Mouse (Mus musculus): ENCODE data around the gene Pced1b. TPM values are rescaled to one million over a fixed set of nuclear protein-coding genes. Genes with fewer than 3 reads are reported as not detected.
"Not testable (repeated sequence)": the region's sequence is repeated elsewhere in the genome, so short reads cannot be mapped to it uniquely, and the experiment has no call there.

The Pced1b gene
- 3.4 and 3.8 TPM in 2 replicates for polyA plus RNA-seq (2015; fragmentation: Nextera tagmentation; extraction: Ambion mirVana)

DNA sequence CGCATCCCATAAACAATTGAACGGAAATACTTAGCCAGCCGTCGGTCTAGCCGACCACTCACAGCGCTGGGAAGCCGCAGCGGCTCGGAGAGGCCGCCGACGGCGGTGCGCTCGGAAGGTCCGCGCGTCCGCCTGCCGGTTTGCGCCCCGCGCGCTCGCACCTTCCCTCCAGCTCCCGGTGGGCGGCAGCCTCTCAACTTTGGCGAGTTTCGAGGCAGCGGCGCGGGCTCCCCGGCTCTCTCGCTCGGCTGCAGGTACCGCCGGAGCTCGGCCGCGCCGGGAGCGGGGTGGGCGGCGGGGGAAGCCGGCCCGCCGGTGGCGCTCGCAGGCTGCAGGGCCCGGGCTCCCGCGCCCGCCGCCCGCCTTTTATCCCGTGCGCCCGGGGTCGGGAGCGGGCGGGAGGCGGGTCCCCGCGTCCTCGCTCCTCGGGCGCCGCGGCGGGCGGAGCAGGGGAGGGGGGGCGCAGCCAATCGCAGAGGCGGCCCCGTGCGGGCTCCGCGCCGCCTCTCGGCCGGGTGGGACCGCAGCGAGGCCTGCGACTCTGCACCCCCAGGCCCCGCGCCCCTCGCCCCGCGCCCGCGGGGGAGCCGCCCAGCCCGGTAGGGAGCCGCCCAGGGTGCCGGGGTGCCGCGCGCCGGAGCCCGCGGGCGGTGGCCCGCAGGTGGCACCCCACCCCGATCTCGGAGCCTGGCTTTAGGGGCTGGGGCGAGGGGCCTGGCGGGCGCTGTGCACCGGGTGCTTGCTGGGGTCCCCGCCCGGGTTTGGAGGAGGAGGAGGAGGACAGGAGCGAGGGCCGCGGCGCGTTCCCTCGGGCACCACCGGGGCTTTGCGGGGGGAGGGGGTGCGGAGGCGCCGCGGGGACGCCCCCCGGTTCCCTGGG, at the start of gene Pced1b, which contains the start of gene Amigo2:
Gene Pced1b (plus strand): TSS at position 197 of the 880 bp plus-strand sequence.
Gene Amigo2 (minus strand): TSS at position 377 of the 880 bp plus-strand sequence.
- Histone ChIP-seq H3K36me3 (ENCODE audit: control insufficient read depth, insufficient read depth) (no peaks in the 10 kb centered on the region), H3K27ac (ENCODE audit: low read length) (peak within 1 kb of the TSS; percentile 67), H3K27me3 (ENCODE audit: control insufficient read depth, insufficient read depth, low read depth, low read length) (peaks cover 38% of the 10 kb centered on the region), H3K4me3 (ENCODE audit: low read depth, low read length) (peak within 1 kb of the TSS; percentile 67), H3K9ac (ENCODE audit: low read depth, low read length) (peak within 1 kb of the TSS; percentile 67), H3K4me1 (ENCODE audit: control insufficient read depth, low read depth, low read length) (peaks cover 2% of the 10 kb centered on the region; the same call in 1 of the 2 replicates), H3K4me2 (ENCODE audit: low read depth, low read length) (peak within 1 kb of the TSS; percentile 86), H3K9me3 (replicated peaks; ENCODE audit: control insufficient read depth, low read length) (no peaks in the 10 kb centered on the region)
- peak; percentile 78 for ATAC-seq (ENCODE audit: low read depth)
- under 1% methylated on average over 90 of the region's 125 CpGs for WGBS (ENCODE audit: insufficient replicate concordance)

DNA sequence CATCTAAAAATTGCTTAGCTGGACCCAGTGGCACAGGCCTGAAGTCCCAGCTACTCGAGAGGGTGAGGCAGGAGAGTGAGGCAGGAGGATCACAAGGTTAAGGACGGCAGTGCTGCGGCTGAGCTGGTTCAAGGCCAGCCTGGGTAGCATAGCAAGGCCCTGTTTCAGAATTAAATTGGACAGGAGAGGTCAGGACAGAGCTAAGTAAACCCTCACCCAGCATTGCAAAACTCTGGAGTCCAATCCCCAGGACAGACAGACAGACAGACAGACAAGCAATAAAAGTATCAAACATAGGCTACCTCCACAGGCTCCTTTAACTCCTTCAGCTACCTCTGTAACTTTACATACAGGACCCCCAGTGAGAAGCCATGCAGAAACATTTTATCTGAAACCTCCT, 42.0 kb upstream of the Pced1b start:
- WGBS (ENCODE audit: insufficient replicate concordance) = 47% methylated on average over 3 of the region's 3 CpGs
- Histone ChIP-seq H3K27me3 (ENCODE audit: control insufficient read depth, insufficient read depth, low read depth, low read length) (no peaks in the 10 kb centered on the region), H3K4me3 (ENCODE audit: low read depth, low read length) (no peak overlapping the region), H3K9ac (ENCODE audit: low read depth, low read length) (no peak overlapping the region), H3K36me3 (ENCODE audit: control insufficient read depth, insufficient read depth) (no peaks in the 10 kb centered on the region), H3K4me1 (ENCODE audit: control insufficient read depth, low read depth, low read length) (no peaks in the 10 kb centered on the region; the same call in 1 of the 2 replicates), H3K4me2 (ENCODE audit: low read depth, low read length) (no peak overlapping the region), H3K9me3 (replicated peaks; ENCODE audit: control insufficient read depth, low read length) (no peaks in the 10 kb centered on the region), H3K27ac (ENCODE audit: low read length) (no peak overlapping the region)
- no peak for ATAC-seq (ENCODE audit: low read depth)

DNA sequence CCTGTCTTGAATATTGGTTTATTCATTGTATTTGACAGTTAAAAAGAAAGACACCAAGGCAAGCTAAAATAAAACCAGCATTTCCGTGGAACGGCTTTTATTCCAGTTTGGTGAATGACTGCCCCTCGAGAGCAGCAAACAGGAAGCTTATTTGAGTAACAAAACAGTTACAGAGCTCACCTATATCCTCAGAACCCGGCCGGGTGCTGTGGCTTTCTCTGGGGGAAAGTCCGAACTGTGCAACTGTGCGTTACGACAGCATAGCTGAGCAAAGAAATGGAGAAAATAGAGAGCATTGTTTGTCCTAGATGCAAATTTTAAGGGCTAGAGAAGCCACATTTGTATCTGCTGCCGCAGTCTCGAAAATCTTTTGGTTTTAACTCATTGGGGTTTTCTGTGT, 41.1 kb upstream of the Pced1b start:
- H3K36me3 ChIP-seq (ENCODE audit: control insufficient read depth, insufficient read depth) = no peaks in the 10 kb centered on the region
- no peak overlapping the region for H3K9ac ChIP-seq (ENCODE audit: low read depth, low read length)
- no peak overlapping the region for H3K27ac ChIP-seq (ENCODE audit: low read length)
- H3K4me2 ChIP-seq (ENCODE audit: low read depth, low read length) = no peak overlapping the region
- no peaks in the 10 kb centered on the region for H3K27me3 ChIP-seq (ENCODE audit: control insufficient read depth, insufficient read depth, low read depth, low read length)
- H3K9me3 ChIP-seq (replicated peaks; ENCODE audit: control insufficient read depth, low read length) = no peaks in the 10 kb centered on the region
- WGBS (ENCODE audit: insufficient replicate concordance) = 58% methylated on average over 10 of the region's 10 CpGs
- H3K4me3 ChIP-seq (ENCODE audit: low read depth, low read length) = no peak overlapping the region
- no peaks in the 10 kb centered on the region; the same call in 1 of the 2 replicates for H3K4me1 ChIP-seq (ENCODE audit: control insufficient read depth, low read depth, low read length)
- ATAC-seq (ENCODE audit: low read depth) = peak; percentile 43; the same call in 1 of the 2 replicates

- H3K4me2 ChIP-seq (ENCODE audit: low read depth, low read length) = no peak overlapping the region
- no peaks in the 10 kb centered on the region for H3K27me3 ChIP-seq (ENCODE audit: control insufficient read depth, insufficient read depth, low read depth, low read length)
- no peak overlapping the region for H3K4me3 ChIP-seq (ENCODE audit: low read depth, low read length)
- no peaks in the 10 kb centered on the region for H3K9me3 ChIP-seq (replicated peaks; ENCODE audit: control insufficient read depth, low read length)
- H3K4me1 ChIP-seq (ENCODE audit: control insufficient read depth, low read depth, low read length) = no peaks in the 10 kb centered on the region; the same call in 1 of the 2 replicates
- H3K27ac ChIP-seq (ENCODE audit: low read length) = no peak overlapping the region
- WGBS (ENCODE audit: insufficient replicate concordance) = 81% methylated on average over 8 of the region's 8 CpGs
- ATAC-seq (ENCODE audit: low read depth) = no peak
- no peak overlapping the region for H3K9ac ChIP-seq (ENCODE audit: low read depth, low read length)
- H3K36me3 ChIP-seq (ENCODE audit: control insufficient read depth, insufficient read depth) = no peaks in the 10 kb centered on the region
These were observed 40.4 kb upstream of the Pced1b start for GRCm38 (mm10) chr15:97206506-97206905.

DNA sequence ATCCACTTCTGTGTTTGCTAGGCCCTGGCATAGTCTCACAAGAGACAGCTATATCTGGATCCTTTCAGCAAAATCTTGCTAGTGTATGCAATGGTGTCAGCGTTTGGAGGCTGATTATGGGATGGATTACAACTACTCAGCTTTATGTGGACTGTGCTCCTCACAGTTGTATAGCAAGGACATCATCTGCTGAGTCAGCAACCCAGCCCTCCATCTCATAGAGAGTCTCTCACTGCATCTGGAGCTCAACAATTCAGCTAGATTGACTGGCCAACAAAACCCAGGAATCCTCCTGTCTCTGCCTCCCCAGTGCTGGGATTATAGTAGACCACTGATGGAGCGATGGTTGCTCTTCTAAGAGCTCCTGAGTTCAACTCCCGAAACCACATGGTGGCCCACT, 37.2 kb upstream of the Pced1b start:
- ATAC-seq (ENCODE audit: low read depth); H3K4me1 ChIP-seq (ENCODE audit: control insufficient read depth, low read depth, low read length); H3K9ac ChIP-seq (ENCODE audit: low read depth, low read length); H3K27ac ChIP-seq (ENCODE audit: low read length); H3K9me3 ChIP-seq (replicated peaks; ENCODE audit: control insufficient read depth, low read length); H3K4me3 ChIP-seq (ENCODE audit: low read depth, low read length); H3K36me3 ChIP-seq (ENCODE audit: control insufficient read depth, insufficient read depth); H3K27me3 ChIP-seq (ENCODE audit: control insufficient read depth, insufficient read depth, low read depth, low read length); H3K4me2 ChIP-seq (ENCODE audit: low read depth, low read length): not testable (repeated sequence)
- WGBS (ENCODE audit: insufficient replicate concordance) = 60% methylated on average over 3 of the region's 3 CpGs

- no peaks in the 10 kb centered on the region for H3K36me3 ChIP-seq (ENCODE audit: control insufficient read depth, insufficient read depth)
- H3K9me3 ChIP-seq (replicated peaks; ENCODE audit: control insufficient read depth, low read length) = no peaks in the 10 kb centered on the region
- no peaks in the 10 kb centered on the region for H3K4me1 ChIP-seq (ENCODE audit: control insufficient read depth, low read depth, low read length)
- 29% methylated on average over 17 of the region's 17 CpGs for WGBS (ENCODE audit: insufficient replicate concordance)
- no peak overlapping the region for H3K4me2 ChIP-seq (ENCODE audit: low read depth, low read length)
- ATAC-seq (ENCODE audit: low read depth) = peak; percentile 54
- no peaks in the 10 kb centered on the region for H3K27me3 ChIP-seq (ENCODE audit: control insufficient read depth, insufficient read depth, low read depth, low read length)
- no peak overlapping the region for H3K9ac ChIP-seq (ENCODE audit: low read depth, low read length)
- H3K4me3 ChIP-seq (ENCODE audit: low read depth, low read length) = no peak overlapping the region
- peak overlapping the region; percentile 38; the same call in 1 of the 2 replicates for H3K27ac ChIP-seq (ENCODE audit: low read length)
These were observed 34.1 kb upstream of the Pced1b start for GRCm38 (mm10) chr15:97212501-97213477.

GRCm38 (mm10) chr15:97216843-97217242, 30.1 kb upstream of the Pced1b start:
- H3K27me3 ChIP-seq (ENCODE audit: control insufficient read depth, insufficient read depth, low read depth, low read length) = no peaks in the 10 kb centered on the region
- H3K4me3 ChIP-seq (ENCODE audit: low read depth, low read length) = no peak overlapping the region
- H3K9me3 ChIP-seq (replicated peaks; ENCODE audit: control insufficient read depth, low read length) = no peaks in the 10 kb centered on the region
- no peaks in the 10 kb centered on the region for H3K4me1 ChIP-seq (ENCODE audit: control insufficient read depth, low read depth, low read length)
- H3K36me3 ChIP-seq (ENCODE audit: control insufficient read depth, insufficient read depth) = no peaks in the 10 kb centered on the region
- no peak overlapping the region for H3K4me2 ChIP-seq (ENCODE audit: low read depth, low read length)
- no peak overlapping the region for H3K9ac ChIP-seq (ENCODE audit: low read depth, low read length)
- no peak for ATAC-seq (ENCODE audit: low read depth)
- no peak overlapping the region for H3K27ac ChIP-seq (ENCODE audit: low read length)
- WGBS (ENCODE audit: insufficient replicate concordance) = 84% methylated on average over 5 of the region's 5 CpGs

- no peak overlapping the region for H3K4me2 ChIP-seq (ENCODE audit: low read depth, low read length)
- H3K27ac ChIP-seq (ENCODE audit: low read length) = no peak overlapping the region
- ATAC-seq (ENCODE audit: low read depth) = no peak
These were observed 23.5 kb upstream of the Pced1b start for GRCm38 (mm10) chr15:97223431-97223830.

More at GRCm38 (mm10) chr15:97223431-97223830, 23.5 kb upstream of the Pced1b start:
- no peaks in the 10 kb centered on the region for H3K9me3 ChIP-seq (replicated peaks; ENCODE audit: control insufficient read depth, low read length)
- H3K9ac ChIP-seq (ENCODE audit: low read depth, low read length) = no peak overlapping the region
- H3K36me3 ChIP-seq (ENCODE audit: control insufficient read depth, insufficient read depth) = no peaks in the 10 kb centered on the region
- WGBS (ENCODE audit: insufficient replicate concordance) = 78% methylated on average over 10 of the region's 10 CpGs
- no peak overlapping the region for H3K4me3 ChIP-seq (ENCODE audit: low read depth, low read length)
- H3K4me1 ChIP-seq (ENCODE audit: control insufficient read depth, low read depth, low read length) = no peaks in the 10 kb centered on the region
- no peaks in the 10 kb centered on the region for H3K27me3 ChIP-seq (ENCODE audit: control insufficient read depth, insufficient read depth, low read depth, low read length)

Measured in liver, embryonic 16.5 days (tissue).